Mouse (Mus musculus) intestine, embryonic 16.5 days (tissue): ENCODE measurements at regions not wholly inside any gene's neighbourhood (a gene's known extent, or its start where the extent isn't known, plus 50 kb on each side); places are given as distances from the start of the nearest gene placed in this dataset.

Experiments
- ATAC-seq: fragments of 200-750 bp; cut with Nextera tagmentation; 2 replicates; pipeline ENCODE4 v1.8.0; 2017; ENCODE audit warnings: moderate TSS enrichment, moderate library complexity
- H3K27ac ChIP-seq: fragments of 300-500 bp; sonication (generic); 2 replicates; pipeline ENCODE4 v1.5.1; 2014; ENCODE audit warnings: mild to moderate bottlenecking, low read length
- H3K27me3 ChIP-seq: fragments of 300-500 bp; sonication (generic); replicated peaks from 2 replicates; pipeline ENCODE4 v1.6.1; 2014; ENCODE audit warnings: low read length, control low read depth, mixed read lengths; ENCODE audit not compliant: control insufficient read depth, insufficient read depth
- H3K36me3 ChIP-seq: fragments of 300-500 bp; sonication (generic); 2 replicates; pipeline ENCODE4 v1.6.1; 2014; ENCODE audit warnings: low read length, control low read depth; ENCODE audit not compliant: control insufficient read depth, insufficient read depth
- H3K4me1 ChIP-seq: fragments of 300-500 bp; sonication (generic); 2 replicates; pipeline ENCODE4 v1.6.1; 2014; ENCODE audit warnings: low read length, control low read depth, mixed read lengths; ENCODE audit not compliant: control insufficient read depth, insufficient read depth
- H3K4me2 ChIP-seq: fragments of 300-500 bp; sonication (generic); 2 replicates; pipeline ENCODE4 v1.6.1; 2014; ENCODE audit warnings: low read depth, low read length, control low read depth
- H3K4me3 ChIP-seq: fragments of 300-500 bp; sonication (generic); 2 replicates; pipeline ENCODE4 v1.5.1; 2014; ENCODE audit warnings: mild to moderate bottlenecking, low read length
- H3K9ac ChIP-seq: fragments of 300-500 bp; sonication (generic); 2 replicates; pipeline ENCODE4 v1.6.1; 2014; ENCODE audit warnings: low read depth, low read length
- H3K9me3 ChIP-seq: fragments of 300-500 bp; sonication (generic); 2 replicates; pipeline ENCODE4 v1.6.1; 2016; ENCODE audit warnings: low read length, control low read depth; ENCODE audit not compliant: control insufficient read depth
- WGBS: fragments of 180-500 bp; shearing (Covaris S2); extraction: QIAGEN DNeasy Blood & Tissue Kit; methylation state at CpG from one replicate; pipeline ENCODE4 v1.1.7; 2014; 5-methylcytosine and 5-hydroxymethylcytosine counted together

DNA sequence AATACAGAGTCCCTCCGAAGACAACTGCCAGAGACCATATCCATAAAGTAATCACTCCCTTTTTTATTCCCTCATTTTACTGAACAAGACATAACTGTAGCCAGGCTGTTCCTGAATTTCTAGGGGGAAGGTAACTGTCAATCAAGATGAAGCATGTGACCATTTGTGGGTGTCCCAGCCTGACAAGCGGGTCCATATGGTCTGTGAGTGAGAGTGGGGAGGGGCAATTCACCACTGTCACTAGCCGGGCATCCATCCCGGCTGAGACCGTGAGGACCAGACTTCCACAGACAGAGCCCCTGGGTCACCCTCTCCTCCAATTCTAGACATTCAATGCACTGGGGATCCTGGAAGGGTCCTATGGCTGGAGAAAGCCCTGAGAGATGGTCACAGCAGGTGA is 54.6 kb downstream of the Gm11733 start:
- WGBS, result 63% methylated on average over 5 of the region's 5 CpGs
- Histone ChIP-seq H3K4me3 (no peak overlapping the region), H3K9ac (no peak overlapping the region), H3K36me3 (no peaks in the 10 kb centered on the region), H3K27ac (no peak overlapping the region), H3K4me1 (peaks cover 8% of the 10 kb centered on the region; the same call in 1 of the 2 replicates), H3K27me3 (no peaks in the 10 kb centered on the region), H3K9me3 (no peaks in the 10 kb centered on the region), H3K4me2 (no peak overlapping the region)
- no peak for ATAC-seq

DNA sequence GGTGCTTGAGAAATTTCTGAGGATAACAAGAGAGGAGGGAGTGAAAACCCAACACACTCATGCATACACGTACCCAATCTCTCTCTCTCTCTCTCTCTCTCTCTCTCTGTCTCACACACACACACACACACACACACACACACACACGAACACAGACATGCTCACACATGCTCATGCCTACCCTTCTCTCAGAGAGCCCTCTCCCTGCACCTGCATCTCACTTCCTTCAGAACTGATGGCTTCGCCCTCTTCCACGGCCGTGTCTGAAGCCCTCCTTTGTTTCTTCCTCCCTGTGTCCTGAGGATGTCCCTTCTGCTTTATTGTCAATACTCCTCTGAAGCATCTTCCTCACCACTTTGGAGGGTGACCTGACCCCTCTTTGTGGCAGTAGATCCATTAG is 56.4 kb downstream of the Gm11733 start:
- Histone ChIP-seq H3K27ac (no peak overlapping the region), H3K4me1 (peaks cover 8% of the 10 kb centered on the region; the same call in 1 of the 2 replicates), H3K36me3 (no peaks in the 10 kb centered on the region), H3K4me3 (no peak overlapping the region), H3K4me2 (no peak overlapping the region), H3K9me3 (no peaks in the 10 kb centered on the region), H3K27me3 (no peaks in the 10 kb centered on the region), H3K9ac (no peak overlapping the region)
- ATAC-seq, result no peak
- 53% methylated on average over 5 of the region's 5 CpGs for WGBS

GRCm38 (mm10) chr11:117541205-117541884 is 57.2 kb downstream of the Gm11733 start:
- H3K9ac ChIP-seq, result no peak overlapping the region
- H3K4me3 ChIP-seq, result no peak overlapping the region
- H3K27ac ChIP-seq, result no peak overlapping the region
- H3K27me3 ChIP-seq, result no peaks in the 10 kb centered on the region
- 8% methylated on average over 6 of the region's 6 CpGs for WGBS
- peak; percentile 38 for ATAC-seq
- peaks cover 8% of the 10 kb centered on the region; the same call in 1 of the 2 replicates for H3K4me1 ChIP-seq
- H3K4me2 ChIP-seq, result no peak overlapping the region
- H3K9me3 ChIP-seq, result no peaks in the 10 kb centered on the region
- no peaks in the 10 kb centered on the region for H3K36me3 ChIP-seq

GRCm38 (mm10) chr11:117543191-117543590 is 59.0 kb downstream of the Gm11733 start:
- no peaks in the 10 kb centered on the region for H3K36me3 ChIP-seq
- H3K4me1 ChIP-seq, result peaks cover 8% of the 10 kb centered on the region; the same call in 1 of the 2 replicates
- ATAC-seq, result no peak
- no peak overlapping the region for H3K4me3 ChIP-seq
- WGBS, result 56% methylated on average over 6 of the region's 6 CpGs
- no peak overlapping the region for H3K4me2 ChIP-seq
- no peaks in the 10 kb centered on the region for H3K27me3 ChIP-seq
- no peaks in the 10 kb centered on the region for H3K9me3 ChIP-seq
- no peak overlapping the region for H3K9ac ChIP-seq
- no peak overlapping the region for H3K27ac ChIP-seq

- Histone ChIP-seq H3K27me3 (no peaks in the 10 kb centered on the region), H3K4me2 (no peak overlapping the region), H3K36me3 (no peaks in the 10 kb centered on the region)
Observed at GRCm38 (mm10) chr11:117544507-117544906, 60.3 kb downstream of the Gm11733 start.

DNA sequence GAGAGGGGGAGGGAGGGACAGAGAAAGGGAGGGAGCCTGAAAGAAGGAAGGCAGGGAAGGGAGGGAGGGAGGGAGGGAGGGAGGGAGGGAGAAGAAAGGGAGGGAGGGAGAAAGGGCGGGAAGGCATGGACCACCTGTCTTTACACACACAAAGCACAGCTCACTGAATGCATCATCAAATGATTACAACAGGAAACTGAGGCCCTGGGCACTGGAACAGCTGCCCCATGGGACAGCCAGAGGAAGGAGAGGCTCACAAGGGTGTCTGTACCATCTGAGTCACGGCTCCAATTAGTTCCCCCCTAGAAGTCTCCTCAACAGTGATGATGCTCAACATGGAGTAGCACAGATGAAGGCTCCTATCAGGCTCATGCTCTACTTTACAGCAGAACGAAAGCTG is 60.8 kb downstream of the Gm11733 start:
- 57% methylated on average over 3 of the region's 3 CpGs for WGBS
- Histone ChIP-seq H3K27ac (no peak overlapping the region), H3K4me2 (no peak overlapping the region), H3K4me3 (no peak overlapping the region), H3K36me3 (no peaks in the 10 kb centered on the region), H3K27me3 (no peaks in the 10 kb centered on the region), H3K4me1 (peaks cover 8% of the 10 kb centered on the region; the same call in 1 of the 2 replicates), H3K9ac (no peak overlapping the region), H3K9me3 (no peaks in the 10 kb centered on the region)
- no peak for ATAC-seq

More at GRCm38 (mm10) chr11:117544507-117544906, 60.3 kb downstream of the Gm11733 start:
- Histone ChIP-seq H3K4me1 (peaks cover 8% of the 10 kb centered on the region; the same call in 1 of the 2 replicates), H3K27ac (no peak overlapping the region), H3K9me3 (no peaks in the 10 kb centered on the region), H3K4me3 (no peak overlapping the region), H3K9ac (no peak overlapping the region)
- ATAC-seq, result no peak
- 33% methylated on average over 6 of the region's 6 CpGs for WGBS

- Histone ChIP-seq H3K36me3 (no peaks in the 10 kb centered on the region), H3K27ac (no peak overlapping the region), H3K4me2 (no peak overlapping the region), H3K9ac (no peak overlapping the region), H3K4me1 (no peaks in the 10 kb centered on the region), H3K9me3 (no peaks in the 10 kb centered on the region), H3K27me3 (no peaks in the 10 kb centered on the region), H3K4me3 (no peak overlapping the region)
- WGBS, result 92% methylated on average over 5 of the region's 5 CpGs
- no peak for ATAC-seq
Observed at GRCm38 (mm10) chr11:117551926-117552325, 67.8 kb downstream of the Gm11733 start.

GRCm38 (mm10) chr11:117552430-117552969 is 68.3 kb downstream of the Gm11733 start:
- Histone ChIP-seq H3K4me3 (no peak overlapping the region), H3K27me3 (no peaks in the 10 kb centered on the region), H3K9ac (no peak overlapping the region), H3K4me1 (no peaks in the 10 kb centered on the region), H3K36me3 (no peaks in the 10 kb centered on the region), H3K27ac (no peak overlapping the region), H3K4me2 (no peak overlapping the region), H3K9me3 (no peaks in the 10 kb centered on the region)
- no peak for ATAC-seq
- 88% methylated on average over 8 of the region's 8 CpGs for WGBS

DNA sequence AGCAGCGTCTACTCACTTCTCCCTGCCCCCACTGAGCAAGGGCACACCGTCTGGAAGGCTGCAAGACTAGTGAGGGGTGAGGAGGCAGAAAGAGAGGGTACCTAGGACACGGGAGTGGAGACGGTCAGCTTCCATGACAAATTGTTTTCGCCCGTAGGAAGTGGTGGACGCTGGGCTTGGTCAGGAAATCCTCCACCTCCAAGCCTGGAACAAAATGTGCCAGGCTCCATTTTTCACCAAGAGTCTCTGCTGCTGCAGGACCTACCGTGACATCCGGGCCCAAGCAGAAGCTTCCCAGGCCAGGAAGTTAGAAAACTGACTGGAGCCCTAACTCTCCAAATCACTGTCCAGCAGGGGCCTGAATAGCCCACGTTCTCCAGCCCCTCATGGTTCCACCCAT is 69.9 kb downstream of the Gm11733 start:
- WGBS, result 54% methylated on average over 10 of the region's 10 CpGs
- Histone ChIP-seq H3K4me3 (no peak overlapping the region), H3K9ac (no peak overlapping the region), H3K9me3 (no peaks in the 10 kb centered on the region), H3K27ac (no peak overlapping the region), H3K36me3 (no peaks in the 10 kb centered on the region), H3K4me1 (no peaks in the 10 kb centered on the region), H3K27me3 (no peaks in the 10 kb centered on the region), H3K4me2 (no peak overlapping the region)
- ATAC-seq, result no peak
